Mouse (Mus musculus): ENCODE results near the gene Pls1. TPM values are rescaled to one million over a fixed set of nuclear protein-coding genes. Genes with fewer than 3 reads are reported as not detected.

Gene Pls1
- polyA plus RNA-seq, 1 experiment from 2014 or later, result 1.6 TPM

DNA sequence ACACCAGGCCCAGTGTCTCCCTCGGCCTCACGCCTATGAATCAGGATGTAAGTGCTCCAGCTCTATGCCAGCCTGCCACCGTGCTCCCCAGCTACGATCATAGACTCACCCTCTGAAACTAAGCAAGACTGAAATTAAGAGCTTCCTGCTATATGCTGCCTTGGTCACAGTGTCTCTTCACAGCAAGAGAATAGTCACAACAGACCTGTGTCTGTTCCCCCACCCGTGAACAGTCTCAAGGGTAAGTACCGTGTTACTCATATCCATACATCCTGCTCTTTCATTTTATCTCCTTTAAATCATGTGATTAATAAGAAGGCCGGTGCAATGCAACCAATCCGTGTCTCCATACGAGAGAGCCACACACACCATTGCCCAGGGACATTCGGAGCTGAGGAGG is 9.4 kb downstream of the Pls1 start:
- 83% methylated on average over 10 of the region's 10 CpGs for WGBS
- Histone ChIP-seq H3K4me3 (no peak overlapping the region), H3K4me1 (0 out of 2 replicates have a peak, but pooled peaks cover 3% of the 10 kb centered on the region), H3K27me3 (replicated peaks) (no peaks in the 10 kb centered on the region), H3K27ac (replicated peaks) (no peak overlapping the region), H3K36me3 (no peaks in the 10 kb centered on the region), H3K4me2 (no peak overlapping the region), H3K9ac (no peak overlapping the region), H3K9me3 (no peaks in the 10 kb centered on the region)
- no peak for ATAC-seq (ENCODE audit: extremely low read depth, insufficient number of reproducible peaks, low FRiP score, low TSS enrichment)

DNA sequence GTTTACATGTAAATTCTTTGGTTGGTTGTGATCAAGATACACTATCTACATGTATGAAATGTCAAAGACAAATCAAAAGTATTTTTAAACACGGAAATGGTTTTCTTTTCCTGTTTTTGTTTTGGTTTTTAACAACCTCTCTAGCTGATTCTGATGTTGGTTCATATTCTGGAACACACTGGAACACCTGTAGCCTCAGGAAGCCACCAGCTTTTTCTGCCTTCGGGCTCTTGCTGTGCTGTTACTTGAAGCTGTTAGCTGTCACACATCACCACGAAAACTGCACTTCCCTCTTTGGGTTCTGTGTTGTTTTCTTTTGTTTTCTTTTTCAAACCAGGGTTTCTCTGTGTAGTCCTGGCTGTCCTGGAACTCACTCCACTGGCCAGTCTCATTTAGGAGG is 10.3 kb downstream of the Pls1 start:
- Histone ChIP-seq H3K4me1 (0 out of 2 replicates have a peak, but pooled peaks cover 3% of the 10 kb centered on the region), H3K36me3 (no peaks in the 10 kb centered on the region), H3K4me3 (no peak overlapping the region), H3K4me2 (no peak overlapping the region), H3K9ac (no peak overlapping the region), H3K27me3 (replicated peaks) (no peaks in the 10 kb centered on the region), H3K9me3 (no peaks in the 10 kb centered on the region), H3K27ac (replicated peaks) (no peak overlapping the region)
- ATAC-seq (ENCODE audit: extremely low read depth, insufficient number of reproducible peaks, low FRiP score, low TSS enrichment), result no peak
- WGBS, result 53% methylated on average over 3 of the region's 3 CpGs

DNA sequence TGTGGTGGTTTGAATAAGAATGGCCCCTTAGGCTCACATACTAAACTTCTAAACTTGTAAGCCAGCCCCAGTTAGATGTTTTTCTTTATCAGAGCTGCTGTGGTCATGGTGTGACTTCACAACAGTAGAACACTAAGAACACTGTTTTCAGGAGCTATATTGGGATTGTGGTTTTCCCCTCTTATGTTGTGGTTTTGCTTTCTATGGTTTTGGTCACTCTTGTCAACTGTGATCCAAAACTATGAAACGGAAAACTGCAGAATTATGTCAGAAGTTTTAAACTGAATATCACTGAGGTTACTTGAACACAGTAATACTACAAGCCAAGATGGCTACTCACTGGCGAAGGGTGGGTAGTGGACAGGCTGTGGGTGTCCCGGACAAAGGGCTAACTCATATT is 12.4 kb downstream of the Pls1 start:
- 82% methylated on average over 3 of the region's 3 CpGs for WGBS
- Histone ChIP-seq H3K4me1 (peaks cover 7% of the 10 kb centered on the region), H3K36me3 (no peaks in the 10 kb centered on the region), H3K27me3 (replicated peaks) (no peaks in the 10 kb centered on the region), H3K27ac (replicated peaks) (no peak overlapping the region), H3K4me2 (no peak overlapping the region), H3K9me3 (no peaks in the 10 kb centered on the region), H3K4me3 (no peak overlapping the region), H3K9ac (no peak overlapping the region)
- ATAC-seq (ENCODE audit: extremely low read depth, insufficient number of reproducible peaks, low FRiP score, low TSS enrichment), result no peak

DNA sequence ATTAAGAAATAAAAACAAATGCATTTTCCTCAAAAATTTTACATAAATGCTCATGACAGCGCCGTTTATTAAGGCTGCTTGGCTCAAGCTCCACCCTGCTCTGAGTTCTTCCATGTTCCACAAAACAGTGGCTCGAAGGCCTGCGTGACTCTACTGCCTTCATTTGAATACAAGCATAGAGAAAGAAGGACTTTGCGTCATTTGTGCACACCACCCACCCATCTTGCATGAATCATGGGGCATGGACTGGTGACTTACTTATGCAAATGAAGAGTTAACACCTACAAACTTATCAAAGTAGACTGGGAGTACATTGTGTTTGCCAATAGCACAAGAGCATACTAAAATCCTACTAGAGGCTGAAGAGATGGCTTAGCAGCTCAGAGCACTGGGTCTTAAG is 17.5 kb downstream of the Pls1 start:
- Histone ChIP-seq H3K9ac (no peak overlapping the region), H3K27me3 (replicated peaks) (no peaks in the 10 kb centered on the region), H3K27ac (replicated peaks) (no peak overlapping the region), H3K4me3 (no peak overlapping the region), H3K36me3 (no peaks in the 10 kb centered on the region), H3K9me3 (no peaks in the 10 kb centered on the region), H3K4me1 (peaks cover 4% of the 10 kb centered on the region), H3K4me2 (no peak overlapping the region)
- ATAC-seq (ENCODE audit: extremely low read depth, insufficient number of reproducible peaks, low FRiP score, low TSS enrichment), result no peak
- WGBS, result 86% methylated on average over 5 of the region's 5 CpGs

DNA sequence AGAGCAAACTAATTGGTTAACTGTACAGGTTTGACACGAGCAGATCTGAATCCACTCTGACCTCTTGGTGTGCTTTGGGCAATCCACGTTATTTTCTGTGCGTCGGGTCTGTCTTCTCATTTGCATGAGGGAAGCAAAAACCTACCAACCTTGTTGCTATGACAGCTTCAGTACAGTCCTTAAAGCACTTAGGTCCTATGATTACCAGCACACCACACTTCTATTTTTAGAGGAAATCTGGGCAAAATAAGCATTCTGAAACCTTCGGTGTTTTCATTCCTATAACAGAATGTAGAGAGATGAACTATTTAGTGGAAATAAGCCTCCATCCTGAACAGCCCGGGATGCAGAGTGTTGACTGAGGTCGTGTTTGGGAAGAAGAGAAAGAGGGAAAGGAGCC is 22.6 kb downstream of the Pls1 start:
- Histone ChIP-seq H3K9me3 (no peaks in the 10 kb centered on the region), H3K4me1 (no peaks in the 10 kb centered on the region), H3K27me3 (replicated peaks) (no peaks in the 10 kb centered on the region), H3K9ac (no peak overlapping the region), H3K4me3 (no peak overlapping the region), H3K4me2 (no peak overlapping the region), H3K27ac (replicated peaks) (no peak overlapping the region), H3K36me3 (no peaks in the 10 kb centered on the region)
- ATAC-seq (ENCODE audit: extremely low read depth, insufficient number of reproducible peaks, low FRiP score, low TSS enrichment), result no peak
- 72% methylated on average over 7 of the region's 7 CpGs for WGBS

DNA sequence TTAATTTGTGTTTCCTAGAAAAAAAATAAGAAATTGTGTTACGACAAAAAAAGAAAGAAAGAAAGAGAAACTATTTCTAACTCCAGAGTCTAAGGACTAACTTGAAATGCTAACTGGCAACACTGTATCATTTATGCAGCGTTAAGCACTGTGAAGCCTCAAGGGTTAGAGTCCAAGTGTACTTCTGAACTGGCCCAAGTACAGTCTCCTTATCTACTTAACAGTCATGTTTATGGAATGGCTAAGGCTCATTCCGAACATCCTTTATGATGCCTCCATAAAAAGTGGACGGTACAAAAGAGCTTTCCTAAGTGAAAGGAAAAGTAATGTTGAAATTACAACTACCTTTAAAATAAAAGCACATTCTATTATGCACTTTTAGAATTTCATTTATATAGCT is 29.4 kb downstream of the Pls1 start:
- Histone ChIP-seq H3K27me3 (replicated peaks) (no peaks in the 10 kb centered on the region), H3K4me1 (peaks cover 12% of the 10 kb centered on the region), H3K4me3 (no peak overlapping the region), H3K36me3 (no peaks in the 10 kb centered on the region), H3K9ac (no peak overlapping the region), H3K9me3 (peaks cover 4% of the 10 kb centered on the region), H3K4me2 (no peak overlapping the region), H3K27ac (replicated peaks) (no peak overlapping the region)
- WGBS, result 65% methylated on average over 4 of the region's 4 CpGs
- ATAC-seq (ENCODE audit: extremely low read depth, insufficient number of reproducible peaks, low FRiP score, low TSS enrichment), result no peak

DNA sequence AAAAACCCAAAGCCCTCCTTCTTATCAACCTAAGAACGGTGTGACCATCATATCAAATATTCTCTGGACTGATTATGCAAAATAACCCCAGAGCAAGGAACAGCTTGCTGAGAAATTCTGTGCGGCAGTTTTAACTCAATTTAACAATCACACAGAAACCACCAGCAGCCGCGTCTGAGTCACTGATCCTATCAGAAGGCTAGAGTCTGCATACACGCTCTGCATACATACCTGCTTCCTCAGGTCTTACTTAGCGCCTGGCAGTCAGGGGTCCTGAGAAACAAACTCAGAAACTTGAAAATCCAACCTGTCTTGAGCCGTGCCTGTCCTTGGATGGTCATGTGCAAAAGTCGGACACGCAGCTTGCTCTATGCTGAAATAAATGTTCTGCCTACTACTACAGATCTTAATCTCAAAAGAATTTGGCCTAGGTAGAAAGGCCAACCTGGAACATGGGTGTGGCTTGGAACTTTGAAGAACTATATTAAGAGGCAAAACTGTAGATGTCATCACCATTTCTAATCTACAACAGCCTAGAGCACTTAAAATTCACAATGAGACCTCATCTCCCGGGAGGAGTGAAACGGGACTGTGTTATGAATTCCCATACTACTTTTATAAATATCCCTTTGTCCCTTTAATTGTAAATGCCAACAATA is 30.0 kb downstream of the Pls1 start:
- H3K4me3 ChIP-seq, result no peak overlapping the region
- H3K27ac ChIP-seq (replicated peaks), result no peak overlapping the region
- no peaks in the 10 kb centered on the region for H3K36me3 ChIP-seq
- H3K4me2 ChIP-seq, result no peak overlapping the region
- H3K27me3 ChIP-seq (replicated peaks), result no peaks in the 10 kb centered on the region
- WGBS, result 75% methylated on average over 11 of the region's 11 CpGs
- H3K4me1 ChIP-seq, result peaks cover 12% of the 10 kb centered on the region
- H3K9ac ChIP-seq, result no peak overlapping the region
- H3K9me3 ChIP-seq, result peaks cover 4% of the 10 kb centered on the region
- no peak for ATAC-seq (ENCODE audit: extremely low read depth, insufficient number of reproducible peaks, low FRiP score, low TSS enrichment)

DNA sequence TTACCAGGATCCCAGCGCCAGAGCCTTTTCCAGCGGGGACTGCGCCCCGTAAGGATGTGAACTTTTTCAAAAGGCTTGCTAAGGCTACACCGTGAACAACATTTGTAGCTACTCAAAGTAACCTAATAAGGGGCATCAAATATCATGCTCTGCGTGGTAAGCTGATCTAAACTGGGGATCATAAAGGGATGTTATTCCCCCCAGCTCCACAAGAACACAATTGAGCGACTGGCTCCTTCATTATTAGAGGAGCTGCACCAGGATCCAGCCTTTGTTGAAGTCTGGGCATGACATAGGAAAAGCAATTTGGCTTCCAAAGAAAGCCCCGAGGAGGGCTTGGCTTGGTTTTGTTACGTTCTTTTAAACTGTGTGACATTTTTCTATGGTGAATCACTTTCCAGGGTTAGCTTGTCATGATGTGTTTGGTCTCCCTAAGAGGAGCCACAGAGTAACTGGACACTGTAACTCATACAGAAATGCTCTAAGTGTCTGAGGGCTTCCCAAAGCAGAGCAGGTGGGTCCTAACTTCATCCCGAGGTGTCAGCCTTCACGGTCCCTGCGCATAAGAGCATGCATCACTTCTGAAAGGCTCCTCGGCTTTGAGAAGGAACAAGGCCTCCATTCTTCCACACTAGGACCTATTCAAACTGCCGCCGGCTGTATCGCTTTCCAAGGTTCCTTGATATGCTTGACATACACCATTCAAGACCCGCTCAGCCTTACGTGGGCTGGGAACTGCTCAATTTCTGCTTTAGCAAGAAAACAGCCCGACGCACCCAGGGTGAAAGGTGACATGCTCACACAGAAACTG is 31.2 kb downstream of the Pls1 start:
- Histone ChIP-seq H3K9me3 (peaks cover 4% of the 10 kb centered on the region), H3K4me3 (no peak overlapping the region), H3K27ac (replicated peaks) (no peak overlapping the region), H3K9ac (no peak overlapping the region), H3K4me2 (no peak overlapping the region), H3K27me3 (replicated peaks) (no peaks in the 10 kb centered on the region), H3K36me3 (no peaks in the 10 kb centered on the region), H3K4me1 (peaks cover 12% of the 10 kb centered on the region)
- ATAC-seq (ENCODE audit: extremely low read depth, insufficient number of reproducible peaks, low FRiP score, low TSS enrichment), result no peak
- WGBS, result 73% methylated on average over 20 of the region's 20 CpGs

DNA sequence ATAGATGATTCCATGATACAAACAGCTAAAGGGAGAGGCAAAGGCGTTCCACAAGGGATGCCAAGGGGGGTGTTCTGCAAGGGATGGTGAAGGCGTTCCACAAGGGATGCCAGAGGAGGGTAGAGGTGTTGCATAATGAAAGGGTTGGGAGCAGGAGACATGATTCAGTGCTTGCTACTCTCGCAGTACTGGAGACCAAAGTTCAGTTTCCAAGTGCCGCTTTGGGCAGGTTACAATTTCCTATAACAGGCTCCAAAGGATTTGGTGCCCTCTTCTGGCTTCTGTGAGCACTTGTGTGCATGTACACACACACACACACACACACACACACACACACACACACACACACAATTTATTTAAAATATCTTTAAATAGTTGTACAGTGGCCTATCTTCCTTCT is 33.3 kb downstream of the Pls1 start:
- no peak for ATAC-seq (ENCODE audit: extremely low read depth, insufficient number of reproducible peaks, low FRiP score, low TSS enrichment)
- Histone ChIP-seq H3K27ac (replicated peaks) (no peak overlapping the region), H3K9ac (no peak overlapping the region), H3K36me3 (no peaks in the 10 kb centered on the region), H3K4me1 (peaks cover 12% of the 10 kb centered on the region), H3K27me3 (replicated peaks) (no peaks in the 10 kb centered on the region), H3K4me3 (no peak overlapping the region), H3K9me3 (peaks cover 4% of the 10 kb centered on the region), H3K4me2 (no peak overlapping the region)
- 94% methylated on average over 4 of the region's 4 CpGs for WGBS

DNA sequence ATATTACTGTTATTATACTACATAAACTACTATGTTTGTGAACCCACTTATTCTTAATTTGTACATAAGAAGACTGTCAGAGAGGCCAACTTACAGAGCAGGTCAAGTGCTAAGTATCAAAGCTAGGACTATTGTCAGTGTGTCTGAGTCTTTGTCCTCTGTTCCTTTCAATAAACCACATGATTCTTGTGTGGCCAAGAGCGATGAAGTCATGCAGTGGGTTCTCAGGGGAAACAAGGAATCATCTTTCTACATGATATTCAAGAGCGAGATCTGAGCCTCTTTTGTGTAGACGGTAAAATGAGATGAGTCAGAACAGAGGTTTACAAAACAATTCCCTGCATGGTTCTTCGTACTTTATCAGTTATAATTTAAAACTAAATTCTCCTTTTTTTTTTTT is 35.5 kb downstream of the Pls1 start:
- H3K9ac ChIP-seq, result no peak overlapping the region
- ATAC-seq (ENCODE audit: extremely low read depth, insufficient number of reproducible peaks, low FRiP score, low TSS enrichment), result no peak
- 71% methylated on average over 4 of the region's 4 CpGs for WGBS

DNA sequence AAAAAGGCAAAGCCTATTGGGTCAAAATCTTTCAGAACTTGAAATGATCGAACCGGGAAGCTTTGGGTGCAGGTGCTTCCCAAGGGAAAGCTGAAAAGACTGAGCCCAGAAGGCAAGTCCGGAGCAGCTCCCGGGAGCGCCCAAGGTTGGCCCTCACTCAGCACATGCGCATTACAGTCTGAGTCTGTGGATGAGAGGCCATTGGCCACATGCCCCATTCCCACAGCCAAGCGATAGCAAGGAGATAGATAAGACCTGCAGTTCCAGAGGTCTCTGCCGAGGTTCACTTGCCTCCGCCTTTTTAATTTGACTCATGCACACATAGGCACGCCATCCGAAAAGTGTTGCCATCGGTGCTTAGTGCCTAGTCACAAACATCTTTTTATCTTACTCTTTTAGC is 39.7 kb downstream of the Pls1 start:
- ATAC-seq (ENCODE audit: extremely low read depth, insufficient number of reproducible peaks, low FRiP score, low TSS enrichment), result no peak
- H3K27me3 ChIP-seq (replicated peaks), result no peaks in the 10 kb centered on the region
- H3K36me3 ChIP-seq, result no peaks in the 10 kb centered on the region
- no peak overlapping the region for H3K27ac ChIP-seq (replicated peaks)
- no peak overlapping the region for H3K4me3 ChIP-seq
- 60% methylated on average over 12 of the region's 12 CpGs for WGBS
- H3K4me1 ChIP-seq, result no peaks in the 10 kb centered on the region
- H3K4me2 ChIP-seq, result peak overlapping the region; percentile 31; the same call in 1 of the 2 replicates
- no peaks in the 10 kb centered on the region for H3K9me3 ChIP-seq
- H3K9ac ChIP-seq, result no peak overlapping the region

More for the DNA sequence above, 35.5 kb downstream of the Pls1 start:
- no peaks in the 10 kb centered on the region for H3K36me3 ChIP-seq
- H3K4me3 ChIP-seq, result no peak overlapping the region
- no peaks in the 10 kb centered on the region for H3K27me3 ChIP-seq (replicated peaks)
- H3K4me2 ChIP-seq, result no peak overlapping the region
- peaks cover 4% of the 10 kb centered on the region for H3K9me3 ChIP-seq
- H3K4me1 ChIP-seq, result peaks cover 6% of the 10 kb centered on the region; the same call in 1 of the 2 replicates
- no peak overlapping the region for H3K27ac ChIP-seq (replicated peaks)

DNA sequence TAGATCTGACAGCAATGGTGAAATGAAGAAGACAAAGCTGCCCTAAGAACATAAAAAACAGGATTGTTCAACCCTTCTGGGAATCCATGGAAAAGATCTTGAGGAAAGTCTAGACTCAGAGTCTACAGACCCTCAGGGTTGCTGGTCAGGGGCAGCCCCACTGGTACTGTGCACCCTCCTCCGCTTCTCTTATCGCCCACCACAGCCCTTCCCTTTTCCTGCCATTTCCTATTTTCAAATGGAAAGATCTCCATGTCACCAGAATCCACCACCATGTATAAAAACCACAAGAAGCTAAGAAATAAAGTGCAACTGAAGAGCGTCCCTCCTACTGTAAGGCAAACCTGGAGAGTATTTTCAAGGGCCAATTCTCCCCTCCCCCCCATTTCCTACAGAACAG is 41.3 kb downstream of the Pls1 start:
- Histone ChIP-seq H3K4me3 (no peak overlapping the region), H3K9ac (no peak overlapping the region), H3K9me3 (no peaks in the 10 kb centered on the region), H3K4me1 (no peaks in the 10 kb centered on the region), H3K4me2 (no peak overlapping the region), H3K36me3 (no peaks in the 10 kb centered on the region), H3K27ac (replicated peaks) (peak overlapping the region; percentile 32; the same call in 1 of the 2 replicates), H3K27me3 (replicated peaks) (no peaks in the 10 kb centered on the region)
- 67% methylated on average over 3 of the region's 3 CpGs for WGBS
- no peak for ATAC-seq (ENCODE audit: extremely low read depth, insufficient number of reproducible peaks, low FRiP score, low TSS enrichment)

Measured in heart, embryonic 13.5 days (tissue).